1 mouse cellular context compared by ENCODE assay signal in the genomic region with DNA sequence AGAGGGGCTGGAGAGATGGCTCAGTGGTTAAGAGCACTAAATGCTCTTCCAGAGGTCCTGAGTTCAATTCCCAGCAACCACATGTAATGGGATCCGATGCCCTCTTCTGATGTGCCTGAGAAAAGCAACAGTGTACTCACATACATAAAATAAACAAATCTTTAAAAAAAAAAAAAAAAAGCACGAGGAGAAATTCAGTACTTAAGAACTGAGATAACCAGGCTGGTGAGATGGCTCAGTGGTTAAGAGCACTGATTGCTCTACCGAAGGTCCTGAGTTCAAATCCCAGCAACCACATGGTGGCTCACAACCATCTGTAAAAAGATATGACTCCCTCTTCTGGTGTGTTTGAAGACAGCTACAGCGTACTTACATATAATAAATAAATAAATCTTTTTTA.
TF ChIP-seq lines count a peak whose summit lies in the region.

No protein-coding gene starts in this region.

TF ChIP-seq in CH12.LX, 34 proteins besides CTCF, POLR2A, EP300 and RAD21:
- TF ChIP-seq TBP (conservative IDR thresholded peaks at IDR 0.05; ENCODE audit: low read depth, low read length) (peak; percentile 58; the same call in 1 of the 2 replicates), ZNF384 (IDR thresholded peaks at IDR 0.05; ENCODE audit: low read depth, low read length) (0 out of 2 replicates have a peak, but pooled peaks have one; percentile 9)
